Mouse (Mus musculus): ENCODE data around the gene Cbarp. TPM values are rescaled to one million over a fixed set of nuclear protein-coding genes. Genes with fewer than 3 reads are reported as not detected.

Cbarp gene
- total and polyA plus RNA-seq, 3 experiments, result 3.0 to 4.9 (median 3.9) TPM

DNA sequence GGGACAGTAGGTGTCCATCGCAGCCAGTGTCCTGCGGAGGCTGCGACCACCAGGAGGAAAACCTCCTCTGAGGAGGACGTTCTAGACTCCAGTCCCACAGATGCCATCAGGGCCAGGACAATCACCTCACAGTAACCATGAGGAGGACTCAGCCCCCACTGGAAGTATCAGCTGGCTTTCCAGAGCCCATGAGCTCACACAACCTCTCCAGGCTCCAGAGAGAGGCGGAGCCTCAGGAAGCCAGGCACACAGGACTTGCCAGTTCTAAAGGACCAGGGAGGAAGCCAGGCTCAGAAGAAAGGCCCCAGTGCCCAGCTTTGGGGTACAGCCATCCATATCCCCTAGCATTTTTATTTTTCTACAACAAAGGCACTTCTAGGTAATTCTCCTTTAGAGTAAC, 45.1 kb downstream of the Cbarp start:
- DNase-seq, result peak in 1 of 2 experiments; percentile 42
- H3K79me2 ChIP-seq (replicated peaks; ENCODE audit: control insufficient read depth, insufficient read depth, low read length), result peaks cover 17% of the 10 kb centered on the region
- H3K36me3 ChIP-seq (ENCODE audit: control insufficient read depth, insufficient read depth, low read length), result no peaks in the 10 kb centered on the region
- H3K9ac ChIP-seq (ENCODE audit: low read depth, low read length), result no peak overlapping the region
- no peaks in the 10 kb centered on the region for H3K27me3 ChIP-seq (ENCODE audit: control insufficient read depth, insufficient read depth, low read length)
- no peak overlapping the region for H3K27ac ChIP-seq
- TF ChIP-seq EP300 (IDR thresholded peaks at IDR 0.05; ENCODE audit: insufficient read depth, low read depth, low read length) (no peak), POLR2A (IDR thresholded peaks at IDR 0.05; ENCODE audit: insufficient read depth, low read depth, low read length) (no peak), CTCF (IDR thresholded peaks at IDR 0.05) (no peak)
- WGBS, result 76% methylated on average over 5 of the region's 5 CpGs
- intact Hi-C loops (cut with DNase I), result no loop called here
- no peak overlapping the region for H3K4me3 ChIP-seq
- H3K4me1 ChIP-seq (ENCODE audit: control insufficient read depth, insufficient read depth, low read length), result peaks cover 27% of the 10 kb centered on the region

DNA sequence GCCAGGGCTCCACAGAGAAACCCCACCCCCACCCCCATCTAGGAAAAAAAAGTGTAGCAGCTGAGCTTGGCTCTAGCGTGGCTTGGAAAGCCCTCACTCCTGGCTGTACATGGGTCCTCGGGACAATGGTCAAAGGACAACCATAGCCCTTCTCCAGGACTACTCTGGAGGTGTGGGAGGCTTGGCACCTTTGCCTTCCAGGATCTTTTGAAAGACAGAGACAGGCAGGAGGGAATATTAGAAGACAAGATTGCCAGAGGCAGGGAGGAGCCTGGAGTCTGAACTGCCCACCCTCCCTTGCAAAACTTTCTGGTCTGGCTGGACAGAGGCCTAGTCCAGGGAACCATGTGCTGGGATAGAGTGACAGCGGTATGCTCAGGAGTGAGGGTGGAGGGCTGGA, 46.0 kb downstream of the Cbarp start:
- no peaks in the 10 kb centered on the region for H3K36me3 ChIP-seq (ENCODE audit: control insufficient read depth, insufficient read depth, low read length)
- H3K4me1 ChIP-seq (ENCODE audit: control insufficient read depth, insufficient read depth, low read length), result peaks cover 25% of the 10 kb centered on the region
- no peak overlapping the region for H3K4me3 ChIP-seq
- H3K27me3 ChIP-seq (ENCODE audit: control insufficient read depth, insufficient read depth, low read length), result no peaks in the 10 kb centered on the region
- no peak for DNase-seq
- H3K79me2 ChIP-seq (replicated peaks; ENCODE audit: control insufficient read depth, insufficient read depth, low read length), result peaks cover 14% of the 10 kb centered on the region
- TF ChIP-seq EP300 (IDR thresholded peaks at IDR 0.05; ENCODE audit: insufficient read depth, low read depth, low read length) (no peak), CTCF (IDR thresholded peaks at IDR 0.05) (no peak), POLR2A (IDR thresholded peaks at IDR 0.05; ENCODE audit: insufficient read depth, low read depth, low read length) (no peak)
- intact Hi-C loops (cut with DNase I), result no loop called here
- H3K9ac ChIP-seq (ENCODE audit: low read depth, low read length), result no peak overlapping the region
- H3K27ac ChIP-seq, result no peak overlapping the region
- 62% methylated on average over 3 of the region's 3 CpGs for WGBS

DNA sequence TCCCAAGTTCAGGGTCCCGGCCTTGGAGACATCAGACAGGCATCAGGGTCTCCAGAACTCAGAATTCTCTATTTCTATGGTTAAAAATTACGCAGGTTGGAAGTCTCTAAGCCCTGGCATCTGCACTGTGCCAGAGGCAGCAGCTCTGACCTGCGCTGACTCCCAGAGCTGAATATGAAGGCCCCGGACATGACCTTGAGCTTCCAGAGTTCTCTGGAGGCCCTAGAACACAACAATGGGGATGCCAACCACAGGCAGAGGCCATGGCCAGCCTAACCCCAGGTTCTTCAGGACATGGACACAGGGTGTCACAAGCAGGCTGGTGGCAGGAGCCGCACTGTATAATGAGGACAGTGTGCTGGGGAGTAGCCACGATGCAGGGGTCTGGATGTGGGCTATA, 46.5 kb downstream of the Cbarp start:
- Histone ChIP-seq H3K27me3 (ENCODE audit: control insufficient read depth, insufficient read depth, low read length) (no peaks in the 10 kb centered on the region), H3K9ac (ENCODE audit: low read depth, low read length) (no peak overlapping the region), H3K36me3 (ENCODE audit: control insufficient read depth, insufficient read depth, low read length) (no peaks in the 10 kb centered on the region), H3K27ac (peak overlapping the region; percentile 23; the same call in 1 of the 2 replicates), H3K79me2 (replicated peaks; ENCODE audit: control insufficient read depth, insufficient read depth, low read length) (peaks cover 13% of the 10 kb centered on the region), H3K4me1 (ENCODE audit: control insufficient read depth, insufficient read depth, low read length) (peaks cover 25% of the 10 kb centered on the region), H3K4me3 (no peak overlapping the region)
- no peak for DNase-seq
- intact Hi-C loops (cut with DNase I), result no loop called here
- WGBS, result 84% methylated on average over 6 of the region's 6 CpGs
- TF ChIP-seq CTCF (IDR thresholded peaks at IDR 0.05) (no peak), POLR2A (IDR thresholded peaks at IDR 0.05; ENCODE audit: insufficient read depth, low read depth, low read length) (no peak), EP300 (IDR thresholded peaks at IDR 0.05; ENCODE audit: insufficient read depth, low read depth, low read length) (no peak)

DNA sequence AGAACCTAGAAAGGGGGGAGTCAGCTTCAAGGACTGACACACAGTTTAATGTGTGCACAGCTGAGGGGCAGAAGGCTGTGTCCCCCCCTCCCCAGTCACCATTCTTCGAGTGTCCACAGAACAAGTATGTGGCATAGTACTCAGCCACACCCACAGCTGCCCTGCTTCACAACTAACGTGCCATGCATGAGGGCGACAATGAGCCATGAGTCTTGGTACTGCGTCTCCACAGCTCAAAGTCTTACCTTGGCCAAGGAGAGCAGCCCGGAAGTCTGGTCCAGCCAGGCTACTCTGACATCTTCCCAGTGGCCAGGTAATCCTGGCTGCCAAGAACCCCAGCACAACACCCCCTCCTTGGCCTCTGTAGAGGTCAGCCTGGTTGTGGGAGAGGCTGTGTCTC, 47.9 kb downstream of the Cbarp start:
- WGBS, result 70% methylated on average over 5 of the region's 5 CpGs
- no peak for TF ChIP-seq EP300 (IDR thresholded peaks at IDR 0.05; ENCODE audit: insufficient read depth, low read depth, low read length)
- intact Hi-C loops (cut with DNase I), result loop anchor here (2.0 kb wide), 1 partner anchor 18 kb away; no protein-coding TSS in a partner anchor

DNA sequence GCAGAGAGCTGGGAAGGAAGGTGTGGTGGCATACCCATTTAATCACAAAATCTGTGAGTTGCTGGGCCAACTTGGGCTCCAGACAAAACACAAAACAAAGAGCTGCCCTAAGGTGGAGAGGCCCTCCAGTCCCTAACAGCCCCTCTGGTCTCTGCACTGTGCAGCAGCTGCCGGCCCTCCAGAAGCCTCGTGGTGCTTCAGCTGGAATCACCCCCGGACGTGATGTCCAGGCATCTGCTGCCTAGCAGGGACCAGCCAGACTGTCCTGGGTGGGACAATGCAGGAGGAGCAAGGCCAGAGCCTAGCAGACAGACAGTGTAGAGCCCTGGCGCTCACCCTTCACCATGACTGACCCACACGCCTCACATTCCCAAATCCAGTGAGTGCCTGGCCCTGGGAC, 49.1 kb downstream of the Cbarp start:
- peak in 1 of 2 experiments; percentile 27 for DNase-seq
- Histone ChIP-seq H3K79me2 (replicated peaks; ENCODE audit: control insufficient read depth, insufficient read depth, low read length) (peaks cover 12% of the 10 kb centered on the region), H3K27ac (no peak overlapping the region), H3K9ac (ENCODE audit: low read depth, low read length) (no peak overlapping the region), H3K4me1 (ENCODE audit: control insufficient read depth, insufficient read depth, low read length) (peaks cover 27% of the 10 kb centered on the region), H3K27me3 (ENCODE audit: control insufficient read depth, insufficient read depth, low read length) (no peaks in the 10 kb centered on the region), H3K36me3 (ENCODE audit: control insufficient read depth, insufficient read depth, low read length) (no peaks in the 10 kb centered on the region), H3K4me3 (no peak overlapping the region)
- 69% methylated on average over 6 of the region's 6 CpGs for WGBS
- TF ChIP-seq EP300 (IDR thresholded peaks at IDR 0.05; ENCODE audit: insufficient read depth, low read depth, low read length), result no peak
- no peak for TF ChIP-seq POLR2A (IDR thresholded peaks at IDR 0.05; ENCODE audit: insufficient read depth, low read depth, low read length)
- no peak for TF ChIP-seq CTCF (IDR thresholded peaks at IDR 0.05)
- intact Hi-C loops (cut with DNase I), result no loop called here

More for the DNA sequence above, 47.9 kb downstream of the Cbarp start:
- no peak overlapping the region for H3K27ac ChIP-seq
- no peak overlapping the region for H3K4me3 ChIP-seq
- no peaks in the 10 kb centered on the region for H3K36me3 ChIP-seq (ENCODE audit: control insufficient read depth, insufficient read depth, low read length)
- DNase-seq, result no peak
- H3K79me2 ChIP-seq (replicated peaks; ENCODE audit: control insufficient read depth, insufficient read depth, low read length), result peaks cover 13% of the 10 kb centered on the region
- H3K4me1 ChIP-seq (ENCODE audit: control insufficient read depth, insufficient read depth, low read length), result peaks cover 22% of the 10 kb centered on the region
- no peaks in the 10 kb centered on the region for H3K27me3 ChIP-seq (ENCODE audit: control insufficient read depth, insufficient read depth, low read length)
- H3K9ac ChIP-seq (ENCODE audit: low read depth, low read length), result no peak overlapping the region

DNA sequence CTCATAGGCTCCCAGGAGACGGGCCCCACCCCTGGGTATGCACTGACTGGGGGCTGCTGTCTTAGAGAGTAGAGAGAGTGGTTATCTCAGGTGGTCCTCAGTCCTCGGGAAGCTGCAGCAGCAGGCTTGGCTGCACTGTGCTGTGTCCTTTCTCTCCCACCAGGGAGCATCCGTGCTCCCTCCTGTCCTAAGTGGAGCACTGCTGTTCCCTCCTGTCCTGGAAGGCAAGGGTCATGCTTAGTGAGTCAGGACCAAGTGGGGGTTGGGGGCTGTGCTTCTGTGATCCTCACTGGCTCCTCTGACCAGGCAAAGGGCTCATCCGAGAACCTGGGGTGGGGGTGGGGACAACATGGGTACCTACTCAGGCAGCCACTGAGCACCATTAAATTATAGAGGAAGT, 51.5 kb downstream of the Cbarp start:
- Histone ChIP-seq H3K4me3 (no peak overlapping the region), H3K36me3 (ENCODE audit: control insufficient read depth, insufficient read depth, low read length) (peaks cover 4% of the 10 kb centered on the region; the same call in 1 of the 2 replicates), H3K27me3 (ENCODE audit: control insufficient read depth, insufficient read depth, low read length) (no peaks in the 10 kb centered on the region), H3K79me2 (replicated peaks; ENCODE audit: control insufficient read depth, insufficient read depth, low read length) (peaks cover 7% of the 10 kb centered on the region), H3K4me1 (ENCODE audit: control insufficient read depth, insufficient read depth, low read length) (peaks cover 25% of the 10 kb centered on the region), H3K27ac (no peak overlapping the region), H3K9ac (ENCODE audit: low read depth, low read length) (no peak overlapping the region)
- intact Hi-C loops (cut with DNase I), result no loop called here
- TF ChIP-seq POLR2A (IDR thresholded peaks at IDR 0.05; ENCODE audit: insufficient read depth, low read depth, low read length) (no peak), EP300 (IDR thresholded peaks at IDR 0.05; ENCODE audit: insufficient read depth, low read depth, low read length) (no peak), CTCF (IDR thresholded peaks at IDR 0.05) (no peak)
- no peak for DNase-seq
- WGBS, result 64% methylated on average over 4 of the region's 4 CpGs

All from heart, adult 2 months (tissue).